Mouse (Mus musculus) MEL (cell line): ENCODE results near the gene Homer1. TPM values are rescaled to one million over a fixed set of nuclear protein-coding genes. Genes with fewer than 3 reads are reported as not detected.

ENCODE experiments used
- DNase-seq: peaks from one replicate; pipeline ENCODE4 v3.0.0; 2011; ENCODE audit warnings: low read depth, low spot score
- H3K27ac ChIP-seq: 2 replicates; pipeline ENCODE4 v1.5.1; 2012; ENCODE audit warnings: low read depth, mild to moderate bottlenecking, control low read depth, low read length, moderate library complexity; ENCODE audit not compliant: control insufficient read depth
- H3K27me3 ChIP-seq, 2 experiments: fragments of 150-350 bp in 1 of 2; sonication (generic) in 1 of 2; 2 replicates each; pipeline ENCODE4 v1.6.1; 2012; ENCODE audit warnings: low read length in 2 of 2, mild to moderate bottlenecking in 2 of 2, improper control_type of control experiment in 1 of 2, moderate library complexity in 1 of 2; ENCODE audit not compliant: insufficient read depth in 2 of 2, control insufficient read depth in 1 of 2
- H3K36me3 ChIP-seq, 2 experiments: 2 replicates each; pipeline ENCODE4 v1.6.1; 2012 to 2014; ENCODE audit warnings: low read length in 2 of 2, improper control_type of control experiment in 1 of 2, inconsistent platforms in 1 of 2, mild to moderate bottlenecking in 1 of 2; ENCODE audit not compliant: insufficient read depth in 2 of 2, control insufficient read depth in 1 of 2
- H3K4me1 ChIP-seq, 2 experiments: fragments of 150-350 bp in 1 of 2; sonication (generic) in 1 of 2; 2 replicates each; pipeline ENCODE4 v1.6.1; 2012; ENCODE audit warnings: low read length in 2 of 2, improper control_type of control experiment in 1 of 2, mild to moderate bottlenecking in 1 of 2; ENCODE audit not compliant: insufficient read depth in 2 of 2, control insufficient read depth in 1 of 2
- H3K4me3 ChIP-seq, 2 experiments: fragments of 150-350 bp in 1 of 2; sonication (generic) in 1 of 2; 2 replicates each; pipeline ENCODE4 v1.5.1; 2012; ENCODE audit warnings: low read depth in 2 of 2, low read length in 2 of 2, mild to moderate bottlenecking in 2 of 2, moderate library complexity in 2 of 2, control low read depth in 1 of 2, improper control_type of control experiment in 1 of 2; ENCODE audit not compliant: control insufficient read depth in 1 of 2, insufficient read depth in 1 of 2
- H3K79me2 ChIP-seq: 2 replicates; pipeline ENCODE4 v1.6.1; 2012; ENCODE audit warnings: mild to moderate bottlenecking, low read length, moderate library complexity; ENCODE audit not compliant: control insufficient read depth, poor library complexity, insufficient read depth
- H3K9ac ChIP-seq: 2 replicates; pipeline ENCODE4 v1.6.1; 2012; ENCODE audit warnings: low read depth, mild to moderate bottlenecking, control low read depth, low read length, moderate library complexity; ENCODE audit not compliant: control insufficient read depth, poor library complexity, severe bottlenecking
- H3K9me3 ChIP-seq: fragments of 150-350 bp; sonication (generic); replicated peaks from 2 replicates; pipeline ENCODE4 v1.6.1; 2012; ENCODE audit warnings: mild to moderate bottlenecking, low read length, improper control_type of control experiment, moderate library complexity; ENCODE audit not compliant: insufficient read depth
- ETS1 ChIP-seq: IDR thresholded peaks from 2 replicates; pipeline ENCODE4 v1.6.1; 2012; ENCODE audit warnings: low read depth, mild to moderate bottlenecking, inconsistent platforms, low read length, improper control_type of control experiment, moderate library complexity
- JUND ChIP-seq: IDR thresholded peaks from 2 replicates; pipeline ENCODE4 v1.6.1; 2011; ENCODE audit warnings: low read depth, mild to moderate bottlenecking, improper control_type of control experiment, low read length
- MAFK ChIP-seq: IDR thresholded peaks from 2 replicates; pipeline ENCODE4 v1.6.1; 2011; ENCODE audit warnings: low read depth, mild to moderate bottlenecking, low read length, improper control_type of control experiment, borderline replicate concordance
- MAZ ChIP-seq: IDR thresholded peaks from 2 replicates; pipeline ENCODE4 v1.6.1; 2012; ENCODE audit warnings: low read depth, mild to moderate bottlenecking, inconsistent platforms, low read length, improper control_type of control experiment
- MXI1 ChIP-seq: IDR thresholded peaks from 2 replicates; pipeline ENCODE4 v1.6.1; 2011; ENCODE audit warnings: mild to moderate bottlenecking, low read depth, low read length, improper control_type of control experiment
- MYB ChIP-seq: IDR thresholded peaks from 2 replicates; pipeline ENCODE4 v1.6.1; 2011; ENCODE audit warnings: mild to moderate bottlenecking, low read depth, low read length, improper control_type of control experiment
- NELFE ChIP-seq: IDR thresholded peaks from 2 replicates; pipeline ENCODE4 v1.6.1; 2011; ENCODE audit warnings: low read depth, low read length, improper control_type of control experiment
- POLR2A ChIP-seq, 2 experiments: IDR thresholded peaks; 2 replicates each; pipeline ENCODE4 v1.6.1; 2011 to 2012; ENCODE audit warnings: low read length in 2 of 2, mild to moderate bottlenecking in 2 of 2, control low read depth in 1 of 2, improper control_type of control experiment in 1 of 2, low read depth in 1 of 2, moderate library complexity in 1 of 2; ENCODE audit not compliant: control insufficient read depth in 1 of 2, insufficient read depth in 1 of 2, poor library complexity in 1 of 2
- SIN3A ChIP-seq: IDR thresholded peaks from 2 replicates; pipeline ENCODE4 v1.6.1; 2012; ENCODE audit warnings: low read length, improper control_type of control experiment, inconsistent platforms
- TBP ChIP-seq: IDR thresholded peaks from 2 replicates; pipeline ENCODE4 v1.8.0; 2011; ENCODE audit warnings: low read depth, low read length, improper control_type of control experiment
- USF2 ChIP-seq, 2 experiments: IDR thresholded peaks; 2 replicates each; pipeline ENCODE4 v1.6.1; 2011 to 2012; ENCODE audit warnings: improper control_type of control experiment in 2 of 2, low read length in 2 of 2, borderline replicate concordance in 1 of 2, inconsistent platforms in 1 of 2, low read depth in 1 of 2, mild to moderate bottlenecking in 1 of 2; ENCODE audit not compliant: insufficient read depth in 1 of 2
- polyA plus RNA-seq, 2 experiments: library from polyadenylated mRNA; stranded (reverse) in 1 of 2; unstranded in 1 of 2; fragments of >175 nt in 1 of 2; fragments of >200 nt in 1 of 2; gene quantifications; 2 replicates each; pipeline versions ENCODE4 v1.2.1 to v1.2.4; 2012; ENCODE audit warnings: low replicate concordance in 2 of 2, low read depth in 1 of 2; ENCODE audit not compliant: insufficient read length in 2 of 2, insufficient read depth in 1 of 2, missing spikeins in 1 of 2
- total RNA-seq: library from RNA; depleted of rRNA; stranded (reverse); fragments of 300-350 nt; gene quantifications from 2 replicates; pipeline ENCODE4 v1.2.3, GENCODE M21; 2012; rRNA removed

The Homer1 gene
- total and polyA plus RNA-seq, 3 experiments = 19.5 to 20.6 TPM; not detected in 1

GRCm38 (mm10) chr13:93453275-93453674 lies 153.8 kb downstream of the Homer1 start:
- no peak for TF ChIP-seq MXI1
- no peak for TF ChIP-seq SIN3A
- TF ChIP-seq POLR2A (IDR thresholded peaks at IDR 0.05; ENCODE audit: control insufficient read depth in 1 of 2, insufficient read depth in 1 of 2, low read depth in 1 of 2, low read length in 2 of 2, poor library complexity in 1 of 2) = no peak
- no peak for TF ChIP-seq MAFK
- TF ChIP-seq MAZ = no peak
- TF ChIP-seq ETS1 = no peak
- TF ChIP-seq TBP = no peak
- TF ChIP-seq JUND = no peak
- TF ChIP-seq NELFE = no peak
- no peak for TF ChIP-seq MYB
- TF ChIP-seq USF2 (IDR thresholded peaks at IDR 0.05; ENCODE audit: borderline replicate concordance in 1 of 2, insufficient read depth in 1 of 2, low read depth in 1 of 2, low read length in 2 of 2) = no peak
- H3K9me3 ChIP-seq = no peaks in the 10 kb centered on the region
- H3K27me3 ChIP-seq = no peaks in the 10 kb centered on the region
- H3K36me3 ChIP-seq = peaks cover 0 to 5% of the 10 kb centered on the region in 2 experiments; a peak in 2 of 4 replicates
- DNase-seq = no peak
- no peak overlapping the region for H3K27ac ChIP-seq
- no peak overlapping the region for H3K9ac ChIP-seq
- H3K4me3 ChIP-seq = no peak overlapping the region
- H3K79me2 ChIP-seq = no peaks in the 10 kb centered on the region
- no peaks in the 10 kb centered on the region for H3K4me1 ChIP-seq

Other genes with a start within 250 kb of the Homer1 start
- gene Cmya5, start 154.9 kb upstream of the Homer1 start, total RNA-seq = under 0.01 TPM in 2 replicates
- not detected for gene Cmya5, start 154.9 kb upstream of the Homer1 start, polyA plus RNA-seq
- gene Tent2, start 107.2 kb upstream of the Homer1 start, total RNA-seq = 13.0 and 13.9 TPM in 2 replicates
- 10 to 100 TPM in 1 of 2 experiments, not detected in 1; 39.2 TPM for gene Tent2, start 107.2 kb upstream of the Homer1 start, polyA plus RNA-seq
- 5.5 and 5.9 TPM in 2 replicates for gene Jmy, start 200.2 kb downstream of the Homer1 start, total RNA-seq
- 10 to 100 TPM in 1 of 2 experiments, 1 to 10 TPM in 1; 9.3 to 21.9 TPM for gene Jmy, start 200.2 kb downstream of the Homer1 start, polyA plus RNA-seq